Mouse (Mus musculus): ENCODE measurements around the gene F10. TPM values are rescaled to one million over a fixed set of nuclear protein-coding genes. Genes with fewer than 3 reads are reported as not detected.

The F10 gene
- total and polyA plus RNA-seq, 3 experiments: not detected

DNA sequence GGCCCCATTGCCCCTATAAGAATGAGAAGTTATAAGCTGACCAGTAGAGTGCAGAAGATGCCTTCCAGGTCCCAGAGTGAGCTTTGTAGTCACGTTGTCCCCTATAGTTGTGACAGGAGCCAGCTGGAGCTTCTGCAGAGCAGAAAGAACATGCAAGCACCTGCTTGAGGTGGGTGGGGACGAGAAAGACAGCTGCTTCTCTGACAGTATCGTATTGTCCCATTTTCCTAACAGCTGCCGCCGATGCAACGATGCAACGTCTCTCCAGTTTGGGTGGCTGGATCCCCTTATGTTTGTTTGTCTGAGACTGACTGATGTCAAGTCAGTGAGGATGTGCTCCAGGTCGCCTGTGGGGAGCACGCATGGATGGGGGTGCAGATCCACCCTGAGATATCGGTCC is 45.7 kb upstream of the F10 start:
- Histone ChIP-seq H3K36me3 (replicated peaks in 1 of 2; ENCODE audit: control insufficient read depth in 1 of 2, insufficient read depth in 1 of 2, low read length in 1 of 2) (no peaks in the 10 kb centered on the region), H3K27ac (ENCODE audit: insufficient read depth, low read depth) (no peak overlapping the region), H3K4me3 (replicated peaks in 1 of 3; ENCODE audit: low read depth in 2 of 3, low read length in 2 of 3, poor library complexity in 1 of 3) (no peak overlapping the region), H3K27me3 (replicated peaks) (peaks cover 96% of the 10 kb centered on the region), H3K9me3 (replicated peaks; ENCODE audit: low read length) (no peaks in the 10 kb centered on the region), H3K9ac (ENCODE audit: insufficient read depth, low read depth) (no peak overlapping the region), H3K79me2 (replicated peaks; ENCODE audit: control insufficient read depth, extremely low read depth, insufficient read depth, poor library complexity, severe bottlenecking) (no peaks in the 10 kb centered on the region), H3K4me1 (ENCODE audit: control insufficient read depth in 1 of 2, insufficient read depth in 2 of 2) (no peaks in the 10 kb centered on the region), H3K4me2 (ENCODE audit: insufficient read depth, low read depth, poor library complexity, severe bottlenecking) (no peak overlapping the region)
- TF ChIP-seq PAX5 (IDR thresholded peaks at IDR 0.05; ENCODE audit: low read length): no peak
- TF ChIP-seq NELFE (IDR thresholded peaks at IDR 0.05; ENCODE audit: low read depth, low read length): no peak
- TF ChIP-seq CHD1 (IDR thresholded peaks at IDR 0.05; ENCODE audit: low read depth, low read length): no peak
- TF ChIP-seq EP300 (IDR thresholded peaks at IDR 0.05; ENCODE audit: low read length): no peak
- TF ChIP-seq POLR2A (IDR thresholded peaks at IDR 0.05; ENCODE audit: low read depth, low read length): no peak
- no peak for TF ChIP-seq NRF1 (IDR thresholded peaks at IDR 0.05; ENCODE audit: low read depth, low read length)
- TF ChIP-seq ZC3H11A (IDR thresholded peaks at IDR 0.05; ENCODE audit: low read depth, low read length): no peak
- no peak for TF ChIP-seq MEF2A (IDR thresholded peaks at IDR 0.05; ENCODE audit: borderline replicate concordance, low read depth, low read length)
- TF ChIP-seq POLR2AphosphoS2 (IDR thresholded peaks at IDR 0.05; ENCODE audit: low read depth, low read length): no peak
- TF ChIP-seq MAZ (IDR thresholded peaks at IDR 0.05; ENCODE audit: low read depth, low read length): no peak
- TF ChIP-seq USF2 (conservative IDR thresholded peaks at IDR 0.05; ENCODE audit: low read depth, low read length): no peak
- no peak for TF ChIP-seq JUN (IDR thresholded peaks at IDR 0.05; ENCODE audit: insufficient read depth, low read depth, low read length)
- no peak for TF ChIP-seq USF1 (IDR thresholded peaks at IDR 0.05; ENCODE audit: low read depth, low read length)
- TF ChIP-seq SMC3 (IDR thresholded peaks at IDR 0.05; ENCODE audit: low read depth, low read length): no peak
- DNase-seq (ENCODE audit: extremely low read depth): no peak
- dilution Hi-C loops (cut with MboI; ENCODE audit: extremely low pct_ligation_motif_present, extremely low pct_unique_long_range_greater_than_20kb, low sequenced_read_pairs): no loop called here
- in situ Hi-C loops (cut with MboI; ENCODE audit: low pct_ligation_motif_present, low pct_unique_long_range_greater_than_20kb, low sequenced_read_pairs): loop anchor here (25.0 kb wide), 1 partner anchor 221 kb away; the partner anchor contains the start of gene Grtp1

DNA sequence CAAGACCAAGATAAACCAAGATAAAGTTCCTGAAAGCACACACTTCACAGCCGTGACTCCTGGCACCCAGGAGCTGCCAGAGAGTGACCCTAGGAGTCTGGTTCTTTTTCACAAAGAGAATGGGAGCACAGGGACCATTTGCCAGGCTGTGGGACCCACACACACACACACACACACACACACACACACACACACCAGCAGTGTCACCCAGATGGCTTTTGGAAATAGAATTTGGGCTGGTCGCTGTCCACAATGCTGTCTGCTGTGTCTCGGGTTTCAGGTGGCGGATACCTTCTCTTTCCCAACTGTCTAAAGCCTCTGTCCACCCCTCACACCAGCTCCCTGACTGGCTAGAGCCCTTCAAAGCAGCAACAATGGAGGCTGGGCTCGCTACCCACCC is 42.6 kb upstream of the F10 start:
- H3K4me1 ChIP-seq (ENCODE audit: control insufficient read depth in 1 of 2, insufficient read depth in 2 of 2): no peaks in the 10 kb centered on the region
- H3K27me3 ChIP-seq (replicated peaks): peaks cover 97% of the 10 kb centered on the region
- in situ Hi-C loops (cut with MboI; ENCODE audit: low pct_ligation_motif_present, low pct_unique_long_range_greater_than_20kb, low sequenced_read_pairs): loop anchor here (25.0 kb wide), 1 partner anchor 218 kb away; the partner anchor contains the start of gene Grtp1
- H3K27ac ChIP-seq (ENCODE audit: insufficient read depth, low read depth): no peak overlapping the region
- no peak overlapping the region for H3K4me2 ChIP-seq (ENCODE audit: insufficient read depth, low read depth, poor library complexity, severe bottlenecking)
- no peaks in the 10 kb centered on the region for H3K9me3 ChIP-seq (replicated peaks; ENCODE audit: low read length)
- dilution Hi-C loops (cut with MboI; ENCODE audit: extremely low pct_ligation_motif_present, extremely low pct_unique_long_range_greater_than_20kb, low sequenced_read_pairs): no loop called here
- no peak overlapping the region for H3K4me3 ChIP-seq (replicated peaks in 1 of 3; ENCODE audit: low read depth in 2 of 3, low read length in 2 of 3, poor library complexity in 1 of 3)
- TF ChIP-seq ZKSCAN1 (IDR thresholded peaks at IDR 0.05; ENCODE audit: borderline replicate concordance, low read depth, low read length) (no peak), PAX5 (IDR thresholded peaks at IDR 0.05; ENCODE audit: low read length) (no peak), IRF4 (IDR thresholded peaks at IDR 0.05; ENCODE audit: low read depth, low read length) (no peak), TBP (conservative IDR thresholded peaks at IDR 0.05; ENCODE audit: low read depth, low read length) (no peak), MYC (IDR thresholded peaks at IDR 0.05; ENCODE audit: low read depth, low read length) (no peak), NELFE (IDR thresholded peaks at IDR 0.05; ENCODE audit: low read depth, low read length) (no peak), KAT2A (IDR thresholded peaks at IDR 0.05; ENCODE audit: insufficient replicate concordance, low read length) (no peak), POLR2A (IDR thresholded peaks at IDR 0.05; ENCODE audit: low read depth, low read length) (no peak), MXI1 (IDR thresholded peaks at IDR 0.05; ENCODE audit: low read depth, low read length) (no peak), ELF1 (IDR thresholded peaks at IDR 0.05; ENCODE audit: low read depth, low read length) (no peak), ZMIZ1 (IDR thresholded peaks at IDR 0.05; ENCODE audit: low read depth, low read length) (no peak), EP300 (IDR thresholded peaks at IDR 0.05; ENCODE audit: low read length) (no peak), UBTF (IDR thresholded peaks at IDR 0.05; ENCODE audit: low read depth, low read length) (no peak), USF2 (conservative IDR thresholded peaks at IDR 0.05; ENCODE audit: low read depth, low read length) (no peak), MAZ (IDR thresholded peaks at IDR 0.05; ENCODE audit: low read depth, low read length) (no peak), ZNF384 (IDR thresholded peaks at IDR 0.05; ENCODE audit: low read depth, low read length) (no peak), TCF12 (IDR thresholded peaks at IDR 0.05; ENCODE audit: low read depth, low read length) (no peak), RCOR1 (conservative IDR thresholded peaks at IDR 0.05; ENCODE audit: low read depth, low read length) (no peak)
- H3K36me3 ChIP-seq (replicated peaks in 1 of 2; ENCODE audit: control insufficient read depth in 1 of 2, insufficient read depth in 1 of 2, low read length in 1 of 2): no peaks in the 10 kb centered on the region
- no peak overlapping the region for H3K9ac ChIP-seq (ENCODE audit: insufficient read depth, low read depth)
- no peak for DNase-seq (ENCODE audit: extremely low read depth)
- H3K79me2 ChIP-seq (replicated peaks; ENCODE audit: control insufficient read depth, extremely low read depth, insufficient read depth, poor library complexity, severe bottlenecking): no peaks in the 10 kb centered on the region
